Mouse (Mus musculus) R1 (cell line): ENCODE results near the gene Prokr1.
"Not testable (repeated sequence)": the region's sequence is repeated elsewhere in the genome, so short reads cannot be mapped to it uniquely, and the experiment has no call there.

Experiments
- DNase-seq: peaks from one replicate; pipeline ENCODE4 v3.0.0-alpha.2; 2018; ENCODE audit warnings: low read depth, low spot score

Gene Prokr1

DNA sequence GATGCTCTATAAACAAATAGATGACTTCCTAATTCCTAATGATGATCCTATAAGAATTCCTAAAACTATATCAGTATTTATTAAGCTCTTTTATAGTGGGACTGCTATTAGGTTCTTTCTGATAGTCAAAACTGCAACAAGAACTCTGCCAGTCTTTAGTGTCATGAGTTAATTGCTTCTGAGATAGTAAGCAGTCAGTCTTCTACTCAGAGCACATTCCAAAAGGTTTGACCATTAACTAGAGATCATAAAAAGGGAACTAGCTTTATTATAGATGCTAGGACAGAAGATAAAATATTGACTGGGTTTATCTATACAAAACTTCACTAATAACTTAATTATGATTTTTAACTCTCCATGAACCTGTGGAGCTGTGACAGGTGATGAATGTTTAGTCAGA, 18.7 kb downstream of the Prokr1 start:
- not testable (repeated sequence) for DNase-seq

- DNase-seq, result no peak
These were observed 22.6 kb downstream of the Prokr1 start for GRCm38 (mm10) chr6:87567686-87568593.

GRCm38 (mm10) chr6:87565166-87565565, 25.4 kb downstream of the Prokr1 start:
- no peak for DNase-seq

- peak; percentile 42 for DNase-seq
These were observed 26.2 kb downstream of the Prokr1 start for GRCm38 (mm10) chr6:87564356-87564755.

GRCm38 (mm10) chr6:87553724-87554123, 36.8 kb downstream of the Prokr1 start:
- no peak for DNase-seq

DNA sequence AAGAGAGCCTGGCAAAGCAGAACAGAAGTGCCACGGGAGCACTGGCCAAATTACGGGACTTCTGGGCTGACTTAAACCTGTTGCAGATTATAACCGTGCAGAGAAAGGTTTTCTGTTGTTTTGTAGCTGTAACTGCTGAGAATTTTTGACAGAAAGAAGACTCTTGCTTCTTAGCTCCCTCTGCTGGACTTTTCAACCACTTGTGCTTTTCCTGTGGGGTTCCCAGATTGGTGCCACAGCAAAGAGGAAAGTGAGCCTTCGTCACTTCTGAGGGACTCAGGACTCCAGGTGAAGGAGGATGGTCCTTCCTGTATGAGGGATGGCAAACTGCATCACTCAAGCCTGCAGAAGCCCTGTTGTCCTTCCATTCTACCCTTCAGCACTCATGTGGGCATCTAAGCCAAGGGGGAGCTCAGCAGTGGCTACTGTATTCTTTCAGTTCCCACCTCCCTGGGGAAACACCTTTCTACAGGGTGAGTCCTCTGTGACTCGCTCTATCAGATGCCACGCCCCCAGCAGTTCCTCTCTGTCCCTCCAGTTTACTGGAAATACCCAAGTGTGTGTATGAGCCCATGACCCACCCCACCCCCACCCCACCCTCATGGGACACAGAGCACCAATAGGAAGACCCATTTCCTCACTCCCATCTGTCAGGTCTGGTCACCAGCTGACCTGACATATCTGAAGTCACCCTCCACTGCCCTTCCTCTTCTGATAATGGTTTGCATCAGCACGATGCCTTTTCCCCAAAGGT, 38.3 kb downstream of the Prokr1 start:
- peak; percentile 40 for DNase-seq

DNA sequence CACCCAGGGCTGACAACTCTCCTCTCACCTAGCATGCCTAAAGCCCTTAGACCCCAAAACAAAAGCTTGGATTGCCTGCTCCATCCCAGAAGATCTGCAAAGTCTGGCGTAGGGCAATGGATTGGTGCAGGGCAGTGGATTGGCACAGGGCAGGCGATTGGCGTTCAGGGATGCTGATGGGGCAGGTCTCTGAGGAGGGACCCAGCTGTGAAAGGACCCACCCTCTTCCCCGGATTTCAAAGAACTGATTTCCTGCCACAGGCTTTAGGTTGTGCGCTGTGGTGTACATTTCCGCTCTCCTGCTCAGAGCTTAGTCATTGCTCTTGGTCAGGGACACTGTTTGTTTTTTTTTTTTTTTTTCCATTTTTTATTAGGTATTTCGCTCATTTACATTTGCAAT, 42.7 kb downstream of the Prokr1 start:
- peak; percentile 67 for DNase-seq

GRCm38 (mm10) chr6:87547431-87547830, 43.1 kb downstream of the Prokr1 start:
- no peak for DNase-seq

DNA sequence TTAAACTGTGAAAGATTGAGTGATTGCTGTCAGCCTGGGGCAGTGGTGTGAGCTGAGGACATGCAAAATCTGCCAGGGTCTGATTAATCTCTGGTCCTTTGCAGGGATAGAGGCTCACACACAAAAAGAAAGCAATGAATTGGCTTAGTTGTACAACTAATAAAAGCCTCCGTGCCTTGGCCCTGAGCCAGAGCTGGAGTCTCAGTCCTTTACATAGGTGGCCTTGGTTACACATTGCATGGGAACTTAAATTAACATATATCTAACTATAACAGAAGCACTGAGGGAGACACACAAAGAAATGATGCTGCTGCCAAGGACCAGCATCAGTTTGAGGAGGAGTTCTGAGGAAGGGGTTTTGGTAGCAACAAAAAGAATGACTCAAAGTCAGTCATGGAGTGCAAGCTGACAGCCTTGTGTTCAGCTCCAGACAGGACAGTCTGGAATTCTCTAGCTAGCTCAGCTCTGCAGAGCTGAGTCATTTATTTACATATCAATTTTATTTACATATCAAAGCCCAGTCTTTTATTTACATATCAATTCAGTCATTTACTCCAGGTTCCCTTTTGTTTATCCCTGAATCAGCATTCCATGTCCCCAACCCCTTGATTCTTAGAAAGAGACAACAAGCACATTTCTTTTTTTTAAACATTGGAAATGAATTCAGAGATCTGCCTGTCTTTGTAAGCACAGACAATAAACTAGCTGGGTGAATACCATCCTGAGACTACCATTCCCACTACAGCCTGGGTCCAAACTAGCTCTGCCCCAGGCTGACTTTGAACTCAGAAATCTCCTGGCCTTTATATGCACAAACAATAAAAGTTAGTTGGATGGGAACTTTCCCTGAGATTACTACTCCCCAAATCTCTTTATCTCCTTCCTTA, 45.0 kb downstream of the Prokr1 start:
- peak; percentile 90 for DNase-seq

DNA sequence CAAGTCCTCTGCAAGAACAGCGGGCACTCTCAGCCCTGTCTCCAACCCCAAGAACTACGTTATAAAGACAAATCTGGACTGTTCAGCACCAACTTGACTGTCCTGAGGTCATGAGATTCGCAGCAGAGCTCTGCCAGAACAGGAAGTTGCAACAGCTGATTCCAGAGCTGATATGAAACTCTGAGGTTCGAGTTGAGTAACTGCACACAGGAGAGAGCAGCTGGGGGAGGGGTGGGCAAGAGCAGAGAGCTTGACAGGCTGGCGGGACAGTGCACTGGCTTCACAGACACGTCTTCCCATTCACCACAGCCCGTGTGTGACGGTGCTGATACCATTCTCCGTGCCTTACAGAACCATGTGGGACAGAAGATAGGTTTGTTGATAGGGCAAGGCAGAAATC, 48.5 kb downstream of the Prokr1 start:
- no peak for DNase-seq

DNA sequence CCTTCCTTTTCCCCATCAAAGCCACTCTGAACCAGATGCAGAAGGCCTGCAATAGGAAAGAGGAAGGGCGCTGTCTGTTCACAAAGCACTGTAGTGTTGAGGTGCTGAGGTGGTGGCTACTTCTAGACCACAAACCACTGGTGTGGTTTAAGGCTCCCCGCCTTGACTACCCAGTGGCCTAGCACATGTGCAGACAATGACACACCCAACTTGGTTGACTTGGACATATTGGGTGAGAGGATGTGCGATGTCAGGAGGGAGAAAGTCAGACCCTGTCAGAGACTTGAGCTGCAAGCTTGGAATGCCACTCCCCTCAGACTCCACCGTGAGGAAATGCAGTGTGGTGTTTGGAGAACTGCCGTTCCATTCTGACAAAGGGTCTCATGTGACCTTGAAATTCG, 49.4 kb downstream of the Prokr1 start:
- DNase-seq, result no peak

GRCm38 (mm10) chr6:87538376-87539270, 51.9 kb downstream of the Prokr1 start:
- no peak for DNase-seq

GRCm38 (mm10) chr6:87537678-87538077, 52.9 kb downstream of the Prokr1 start:
- no peak for DNase-seq

- no peak for DNase-seq
These were observed 54.3 kb downstream of the Prokr1 start for GRCm38 (mm10) chr6:87536270-87536669.

DNA sequence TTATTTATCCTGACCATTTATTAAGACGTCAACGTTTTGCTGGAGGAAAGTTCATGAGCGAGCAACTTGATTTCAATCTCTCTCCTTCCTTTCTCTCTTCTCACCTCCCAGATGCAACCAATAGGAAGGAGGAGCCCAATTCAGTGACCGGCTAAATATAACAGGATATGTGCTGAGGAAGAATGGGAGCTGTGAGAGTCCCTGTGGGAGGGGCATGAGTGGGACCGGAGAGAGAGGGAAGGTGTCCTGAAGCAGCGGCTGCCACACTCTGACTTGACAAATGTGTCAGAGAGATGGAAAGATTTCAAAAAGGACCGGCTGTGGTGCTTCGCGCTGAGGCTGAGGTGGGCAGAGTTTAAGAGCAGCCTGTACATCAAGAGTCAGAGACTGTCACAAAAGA, 54.9 kb downstream of the Prokr1 start:
- no peak for DNase-seq

DNA sequence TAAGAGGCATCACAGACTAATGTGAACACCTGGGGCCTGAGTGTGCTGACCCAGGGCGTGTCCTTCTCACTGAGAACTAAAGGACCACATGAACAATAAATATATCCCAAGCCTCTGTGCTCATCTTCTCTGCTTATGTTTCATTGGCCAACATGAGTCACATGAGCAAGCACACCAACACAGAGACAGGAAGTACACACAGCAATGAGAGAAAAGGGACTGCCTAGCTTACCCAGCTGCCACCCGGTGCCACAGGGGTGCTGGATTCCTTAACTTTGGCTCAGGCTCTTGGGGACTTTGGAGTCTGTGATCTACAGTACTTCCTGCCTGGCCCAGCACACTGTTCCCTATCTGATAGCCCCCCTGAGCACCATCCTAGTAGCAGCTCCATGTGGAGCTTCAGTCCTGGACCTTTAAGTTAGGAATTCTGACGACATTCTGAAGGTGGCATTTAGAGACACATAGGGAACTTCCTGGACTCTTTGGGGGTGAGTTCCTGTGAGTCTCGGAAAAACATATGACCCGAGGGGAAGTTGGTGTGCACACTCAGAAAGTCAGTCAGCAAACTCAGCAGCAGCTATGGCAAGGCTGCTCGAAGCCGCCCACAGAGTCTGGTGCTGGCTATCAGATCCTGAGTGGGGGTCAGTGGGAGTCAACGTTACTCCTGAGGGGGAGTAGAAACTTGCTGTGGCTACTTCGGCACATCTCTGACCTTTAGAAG, 55.5 kb downstream of the Prokr1 start:
- DNase-seq, result no peak

DNA sequence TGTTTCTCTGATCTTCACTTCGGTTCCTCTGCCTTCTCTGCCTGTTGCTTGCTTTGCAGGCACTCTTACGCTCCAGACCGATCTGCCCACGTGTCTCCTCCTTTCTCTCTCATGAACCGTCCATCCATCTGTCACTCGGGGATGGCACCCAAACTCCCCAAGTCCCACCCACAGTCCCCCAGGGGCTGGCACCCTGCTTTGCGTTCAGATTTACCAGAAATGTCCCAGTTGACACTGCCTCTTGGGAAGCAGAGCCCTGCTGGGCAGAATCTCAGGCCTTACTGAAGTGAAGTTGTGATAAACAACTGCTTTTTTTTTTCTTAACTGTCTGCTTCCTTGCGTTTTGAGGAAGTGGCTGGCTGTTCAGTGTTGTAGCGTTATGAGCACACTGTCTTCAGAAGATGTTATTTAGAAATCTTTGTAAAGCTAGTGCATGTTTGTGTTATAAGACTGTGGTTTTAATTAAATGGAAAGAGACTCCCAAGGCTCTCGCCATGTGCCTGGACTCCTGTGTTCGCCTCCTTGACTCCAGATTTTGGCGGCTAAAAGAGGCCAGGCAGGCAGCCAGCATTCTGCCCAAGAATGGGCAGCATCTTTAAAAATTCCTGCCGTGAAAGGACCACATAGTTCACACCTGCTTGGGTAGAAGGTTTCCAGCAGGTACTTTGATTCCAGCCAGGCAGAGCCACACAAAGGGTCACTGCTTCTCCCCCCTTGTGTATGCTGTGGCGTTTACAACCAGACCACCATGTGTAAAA, 57.4 kb downstream of the Prokr1 start, which contains the start of gene Arhgap25:
Arhgap25 (minus strand) TSS at position 307 of the 758 bp plus-strand sequence.
- DNase-seq, result no peak

DNA sequence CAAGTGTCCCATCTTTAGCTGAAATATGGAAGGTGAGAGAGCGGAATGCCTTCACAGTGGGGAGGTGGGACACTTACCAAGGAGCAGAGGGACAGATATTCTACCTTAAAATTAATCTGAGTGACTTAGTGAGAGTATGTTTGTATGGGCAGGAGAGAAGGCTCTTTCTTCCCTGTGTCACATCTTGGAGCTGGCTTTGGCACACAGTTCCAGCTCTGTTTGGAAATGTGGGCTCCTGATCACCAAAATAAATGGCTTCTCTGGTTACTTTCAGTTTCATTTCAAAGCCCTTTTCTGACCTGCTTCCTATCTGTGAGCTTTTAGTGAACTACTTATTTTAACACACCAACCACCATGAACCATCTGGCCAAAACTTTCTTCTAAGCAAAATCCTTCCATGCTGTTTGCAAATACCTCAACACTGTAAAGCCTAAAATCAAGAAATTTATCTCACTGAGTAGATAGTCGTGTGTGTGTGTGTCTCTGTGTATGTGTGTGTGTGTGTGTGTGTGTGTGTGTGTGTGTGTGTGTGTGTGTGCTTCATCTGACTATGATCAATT, 59.0 kb downstream of the Prokr1 start:
- DNase-seq, result no peak

DNA sequence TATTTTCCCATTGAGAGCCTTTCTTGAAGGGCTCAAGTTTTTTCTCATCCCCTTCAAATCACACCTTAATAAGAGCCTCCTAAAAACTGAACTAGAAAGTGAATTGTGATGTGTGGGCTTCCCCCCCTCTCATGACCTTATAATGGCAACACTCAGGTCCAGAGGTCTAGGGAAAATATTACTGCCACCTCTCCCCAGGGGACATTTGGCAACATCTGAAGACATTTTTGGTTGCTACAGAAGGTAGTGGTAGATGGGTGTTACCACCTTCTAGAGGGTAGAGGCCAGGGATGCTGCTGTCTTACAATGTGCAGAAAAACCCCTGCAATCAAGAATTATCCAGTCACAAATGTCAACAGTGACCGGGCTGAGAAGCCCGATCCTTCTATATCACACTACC, 60.2 kb downstream of the Prokr1 start:
- DNase-seq, result no peak
